Mouse (Mus musculus) olfactory bulb, adult 2 months (tissue): ENCODE results near the gene Ankle1.

Experiments used
- CTCF ChIP-seq: fragments of 200-500 bp; IDR thresholded peaks from 2 replicates; pipeline ENCODE4 v1.5.1; 2012; ENCODE audit warnings: low read depth, mild to moderate bottlenecking, low read length, moderate library complexity; ENCODE audit not compliant: insufficient read depth
- POLR2A ChIP-seq: fragments of 200-500 bp; IDR thresholded peaks from 2 replicates; pipeline ENCODE4 v1.6.1; 2012; ENCODE audit warnings: mild to moderate bottlenecking, low read depth, low read length, moderate library complexity; ENCODE audit not compliant: insufficient read depth

DNA sequence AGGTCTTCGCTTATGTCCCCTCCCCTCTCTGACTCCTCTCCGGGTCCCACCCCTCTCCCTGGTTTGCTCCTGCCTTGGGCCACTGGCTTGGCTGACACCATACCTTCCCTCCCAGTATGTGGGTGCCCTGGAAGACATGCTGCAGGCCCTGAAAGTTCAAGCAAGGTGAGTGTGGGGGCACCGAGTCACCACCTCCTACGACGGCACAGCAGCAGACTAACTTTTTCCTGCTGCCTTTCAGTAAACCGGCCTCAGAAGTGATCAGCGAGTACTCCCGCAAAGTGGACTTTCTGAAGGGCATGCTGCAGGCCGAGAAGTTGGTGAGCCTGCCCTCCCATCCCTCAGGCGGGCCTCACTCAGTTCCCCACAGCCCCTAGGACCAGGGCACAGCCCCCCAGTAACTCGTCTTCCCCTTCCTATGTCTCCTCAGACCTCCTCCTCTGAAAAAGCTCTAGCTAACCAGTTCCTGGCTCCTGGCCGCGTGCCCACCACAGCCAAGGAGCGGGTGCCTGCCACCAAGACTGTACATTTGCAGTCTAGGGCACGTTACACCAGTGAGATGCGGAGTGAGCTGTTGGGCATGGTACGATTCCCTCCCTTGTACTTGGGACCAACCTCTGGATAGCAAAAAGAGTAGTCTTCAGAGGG, 38.2 kb upstream of the Ankle1 start:
- no peak for TF ChIP-seq CTCF
- no peak for TF ChIP-seq POLR2A
